Mouse (Mus musculus): ENCODE data around the gene Pla2g4b. TPM values are rescaled to one million over a fixed set of nuclear protein-coding genes. Genes with fewer than 3 reads are reported as not detected.

Pla2g4b gene
- polyA plus RNA-seq, 1 experiment from 2014 or later, result 2.3 TPM

DNA sequence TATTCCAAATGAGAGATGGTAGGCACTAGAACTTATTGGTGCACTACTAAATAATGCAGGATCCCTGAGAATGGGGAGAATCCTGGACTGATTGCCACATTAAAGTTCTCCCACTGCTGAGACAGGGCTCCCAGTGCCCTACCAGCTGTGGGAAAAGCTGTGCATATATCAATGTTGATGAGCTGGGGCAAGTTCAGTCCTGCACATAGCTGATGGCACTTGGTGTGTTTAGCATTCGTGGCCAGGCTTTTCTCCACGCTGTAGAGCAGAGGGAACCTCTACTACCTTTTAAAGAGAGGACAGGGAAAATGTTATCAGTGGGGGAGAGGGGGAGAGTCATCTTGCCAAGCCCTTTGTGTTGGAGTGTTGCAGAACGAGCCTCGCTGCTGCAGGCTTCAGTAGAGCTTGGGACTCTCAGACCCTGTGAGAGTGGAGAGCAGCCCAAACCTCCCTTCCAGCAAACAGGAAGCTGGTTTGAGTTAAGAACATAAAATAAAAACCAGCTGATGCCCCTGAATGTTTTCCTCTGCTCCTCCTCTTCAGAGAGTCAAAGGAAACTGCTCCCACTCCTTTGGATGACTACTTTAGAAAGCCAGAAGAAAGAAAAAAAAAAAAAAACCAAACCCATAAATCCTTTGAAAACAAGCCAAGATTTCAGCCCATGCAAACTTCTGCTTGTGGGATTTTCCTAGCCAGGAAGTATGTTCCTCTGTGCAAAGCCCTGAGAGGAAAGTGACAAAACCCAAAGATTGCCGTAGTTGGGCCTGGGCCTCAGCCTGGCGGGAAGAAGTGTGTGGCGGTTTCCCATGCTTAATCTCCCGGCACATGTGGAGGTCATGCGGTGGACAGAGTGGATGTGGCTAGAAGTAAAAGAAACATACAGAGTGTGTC lies 37.6 kb upstream of the Pla2g4b start:
- Histone ChIP-seq H3K4me1 (ENCODE audit: control insufficient read depth, insufficient read depth, low read length) (no peaks in the 10 kb centered on the region), H3K27me3 (ENCODE audit: control insufficient read depth, insufficient read depth, low read length) (no peaks in the 10 kb centered on the region), H3K4me3 (ENCODE audit: low read depth, low read length) (no peak overlapping the region), H3K4me2 (no peak overlapping the region), H3K36me3 (ENCODE audit: control insufficient read depth, insufficient read depth, low read length) (no peaks in the 10 kb centered on the region), H3K27ac (ENCODE audit: low read depth, low read length) (no peak overlapping the region), H3K9ac (ENCODE audit: low read length) (no peak overlapping the region), H3K9me3 (ENCODE audit: control insufficient read depth, low read length) (no peaks in the 10 kb centered on the region)
- ATAC-seq (ENCODE audit: low FRiP score) (no peak), DNase-seq (ENCODE audit: low spot score, missing footprints) (peak; percentile 66)
- WGBS, result 79% methylated on average over 9 of the region's 9 CpGs

DNA sequence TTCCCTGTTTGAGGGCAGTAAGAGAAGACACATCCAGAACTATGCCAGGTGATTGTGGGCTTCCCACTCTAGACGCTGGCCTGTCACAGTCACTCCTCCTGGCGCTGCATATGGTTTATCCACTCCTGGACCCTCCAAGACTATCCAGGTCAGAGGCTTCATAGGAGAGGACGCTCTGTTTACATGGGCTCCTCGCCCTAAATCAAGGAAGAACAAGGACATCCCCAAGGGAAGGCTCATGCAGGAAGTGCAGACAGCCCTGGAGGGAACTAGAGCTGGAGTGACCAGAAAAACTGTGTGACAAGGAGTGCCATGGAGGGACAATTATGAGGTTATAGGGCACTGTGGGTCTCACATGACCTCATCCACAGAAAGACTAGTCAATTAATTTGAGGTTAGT lies 35.9 kb upstream of the Pla2g4b start:
- H3K9ac ChIP-seq (ENCODE audit: low read length), result no peak overlapping the region
- no peaks in the 10 kb centered on the region for H3K4me1 ChIP-seq (ENCODE audit: control insufficient read depth, insufficient read depth, low read length)
- 88% methylated on average over 4 of the region's 4 CpGs for whole genome bisulfite sequencing

DNA sequence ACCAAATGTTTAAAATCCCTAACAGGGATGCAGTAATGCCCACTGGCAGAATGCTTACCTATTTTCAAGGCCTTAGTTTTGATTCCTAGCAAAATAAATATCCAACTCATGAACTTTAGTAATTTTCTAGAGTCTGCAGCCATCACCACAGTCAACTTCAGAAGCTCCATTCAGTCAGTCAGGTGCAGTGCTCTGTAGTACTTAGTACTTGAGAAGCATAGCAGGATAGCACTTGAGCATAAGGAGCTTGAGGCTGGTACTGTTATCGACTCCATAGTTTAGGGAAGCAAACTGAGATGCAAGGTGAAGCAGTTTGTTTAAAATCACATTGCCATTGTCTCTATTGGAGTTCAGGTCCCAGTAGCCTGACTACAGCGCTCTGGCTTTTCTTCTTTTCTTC lies 33.5 kb upstream of the Pla2g4b start:
- H3K27me3 ChIP-seq (ENCODE audit: control insufficient read depth, insufficient read depth, low read length), result no peaks in the 10 kb centered on the region
- DNase-seq (ENCODE audit: low spot score, missing footprints) (no peak), ATAC-seq (ENCODE audit: low FRiP score) (no peak)
- no peaks in the 10 kb centered on the region for H3K9me3 ChIP-seq (ENCODE audit: control insufficient read depth, low read length)
- no peak overlapping the region for H3K4me2 ChIP-seq
- no peak overlapping the region for H3K9ac ChIP-seq (ENCODE audit: low read length)
- WGBS, result 93% methylated on average over 2 of the region's 2 CpGs
- no peak overlapping the region for H3K4me3 ChIP-seq (ENCODE audit: low read depth, low read length)
- no peaks in the 10 kb centered on the region for H3K4me1 ChIP-seq (ENCODE audit: control insufficient read depth, insufficient read depth, low read length)
- H3K36me3 ChIP-seq (ENCODE audit: control insufficient read depth, insufficient read depth, low read length), result no peaks in the 10 kb centered on the region
- no peak overlapping the region for H3K27ac ChIP-seq (ENCODE audit: low read depth, low read length)

More for the DNA sequence above, 35.9 kb upstream of the Pla2g4b start:
- no peak overlapping the region for H3K4me2 ChIP-seq
- H3K27me3 ChIP-seq (ENCODE audit: control insufficient read depth, insufficient read depth, low read length), result no peaks in the 10 kb centered on the region
- H3K4me3 ChIP-seq (ENCODE audit: low read depth, low read length), result no peak overlapping the region
- no peak for ATAC-seq (ENCODE audit: low FRiP score)
- no peaks in the 10 kb centered on the region for H3K36me3 ChIP-seq (ENCODE audit: control insufficient read depth, insufficient read depth, low read length)
- peak; percentile 61 for DNase-seq (ENCODE audit: low spot score, missing footprints)
- H3K9me3 ChIP-seq (ENCODE audit: control insufficient read depth, low read length), result no peaks in the 10 kb centered on the region
- H3K27ac ChIP-seq (ENCODE audit: low read depth, low read length), result no peak overlapping the region

- Histone ChIP-seq H3K4me1 (ENCODE audit: control insufficient read depth, insufficient read depth, low read length) (no peaks in the 10 kb centered on the region), H3K9me3 (ENCODE audit: control insufficient read depth, low read length) (no peaks in the 10 kb centered on the region), H3K27ac (ENCODE audit: low read depth, low read length) (no peak overlapping the region), H3K27me3 (ENCODE audit: control insufficient read depth, insufficient read depth, low read length) (no peaks in the 10 kb centered on the region), H3K36me3 (ENCODE audit: control insufficient read depth, insufficient read depth, low read length) (no peaks in the 10 kb centered on the region), H3K9ac (ENCODE audit: low read length) (no peak overlapping the region), H3K4me3 (ENCODE audit: low read depth, low read length) (no peak overlapping the region), H3K4me2 (no peak overlapping the region)
- no peak for ATAC-seq (ENCODE audit: low FRiP score)
- WGBS, result 76% methylated on average over 3 of the region's 3 CpGs
- DNase-seq (ENCODE audit: low spot score, missing footprints), result no peak
These were observed 32.2 kb upstream of the Pla2g4b start for GRCm38 (mm10) chr2:120000882-120001584.

DNA sequence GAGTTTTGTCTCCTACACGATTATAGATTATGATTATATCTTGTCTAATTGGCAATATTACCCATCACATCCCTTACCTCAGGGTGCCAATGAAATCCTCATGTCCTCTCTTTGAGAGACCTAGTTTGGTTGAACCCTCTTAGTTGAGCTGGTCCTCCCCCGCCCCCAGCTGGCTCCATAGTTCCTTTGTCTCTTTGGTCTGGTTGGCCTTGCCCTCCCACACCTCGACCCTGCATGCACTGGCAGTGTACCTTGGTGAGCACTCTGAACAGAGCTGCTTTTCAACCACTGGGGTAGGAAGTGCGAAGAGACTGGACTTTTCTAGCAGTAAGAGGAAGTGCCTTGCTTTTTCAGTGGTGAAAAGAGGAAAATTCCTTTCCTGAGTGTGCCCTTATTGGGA lies 31.3 kb upstream of the Pla2g4b start:
- WGBS, result 64% methylated on average over 4 of the region's 4 CpGs
- no peaks in the 10 kb centered on the region for H3K9me3 ChIP-seq (ENCODE audit: control insufficient read depth, low read length)
- H3K4me3 ChIP-seq (ENCODE audit: low read depth, low read length), result no peak overlapping the region
- no peak overlapping the region for H3K4me2 ChIP-seq
- no peaks in the 10 kb centered on the region for H3K36me3 ChIP-seq (ENCODE audit: control insufficient read depth, insufficient read depth, low read length)
- DNase-seq (ENCODE audit: low spot score, missing footprints) (no peak), ATAC-seq (ENCODE audit: low FRiP score) (no peak)
- no peak overlapping the region for H3K9ac ChIP-seq (ENCODE audit: low read length)
- H3K4me1 ChIP-seq (ENCODE audit: control insufficient read depth, insufficient read depth, low read length), result no peaks in the 10 kb centered on the region
- H3K27ac ChIP-seq (ENCODE audit: low read depth, low read length), result no peak overlapping the region
- H3K27me3 ChIP-seq (ENCODE audit: control insufficient read depth, insufficient read depth, low read length), result no peaks in the 10 kb centered on the region

DNA sequence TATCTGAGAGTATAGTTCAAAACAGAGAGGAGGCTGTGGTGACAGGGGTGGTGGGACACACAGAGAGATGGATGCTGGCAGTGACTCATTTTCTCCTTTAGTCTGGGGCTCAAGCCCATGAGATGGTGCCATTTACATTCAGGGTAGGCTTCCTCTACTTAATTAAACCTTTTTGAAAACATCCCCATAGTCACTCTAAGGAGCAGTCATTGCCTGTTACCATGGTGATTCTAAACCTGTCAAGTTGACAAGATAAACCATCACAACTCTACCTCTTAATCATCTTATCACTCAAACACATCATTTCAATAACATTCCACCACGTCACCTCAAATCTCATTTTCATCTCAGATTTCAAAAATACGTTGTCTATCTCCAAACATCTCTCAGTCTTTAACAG lies 29.2 kb upstream of the Pla2g4b start:
- H3K4me3 ChIP-seq (ENCODE audit: low read depth, low read length), result no peak overlapping the region
- H3K9ac ChIP-seq (ENCODE audit: low read length), result no peak overlapping the region
- H3K27me3 ChIP-seq (ENCODE audit: control insufficient read depth, insufficient read depth, low read length), result no peaks in the 10 kb centered on the region
- WGBS, result 92% methylated on average over 2 of the region's 2 CpGs
- ATAC-seq (ENCODE audit: low FRiP score) (no peak), DNase-seq (ENCODE audit: low spot score, missing footprints) (no peak)
- H3K9me3 ChIP-seq (ENCODE audit: control insufficient read depth, low read length), result no peaks in the 10 kb centered on the region
- no peak overlapping the region for H3K4me2 ChIP-seq
- H3K36me3 ChIP-seq (ENCODE audit: control insufficient read depth, insufficient read depth, low read length), result no peaks in the 10 kb centered on the region
- no peak overlapping the region for H3K27ac ChIP-seq (ENCODE audit: low read depth, low read length)
- H3K4me1 ChIP-seq (ENCODE audit: control insufficient read depth, insufficient read depth, low read length), result no peaks in the 10 kb centered on the region

DNA sequence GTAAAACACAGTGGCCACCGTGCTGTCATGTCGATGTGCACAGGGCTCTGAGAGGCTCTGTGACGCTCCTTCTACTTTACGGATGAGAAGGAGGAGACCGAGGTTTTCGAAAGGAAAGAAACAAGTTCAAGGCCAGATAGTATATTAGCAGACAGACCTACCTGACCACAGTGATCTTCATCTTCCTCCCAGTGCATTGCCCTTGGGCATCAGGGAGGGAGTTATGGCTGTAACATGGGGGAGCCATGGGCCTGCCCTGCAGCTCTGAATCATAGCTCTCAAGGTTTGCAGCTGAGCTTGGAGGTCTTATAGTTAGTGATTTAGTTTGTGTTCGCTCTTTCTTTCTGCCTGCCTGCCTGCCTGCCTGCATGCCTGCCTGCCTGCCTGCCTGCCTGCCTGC lies 26.5 kb upstream of the Pla2g4b start:
- DNase-seq (ENCODE audit: low spot score, missing footprints) (no peak), ATAC-seq (ENCODE audit: low FRiP score) (no peak)
- no peaks in the 10 kb centered on the region for H3K36me3 ChIP-seq (ENCODE audit: control insufficient read depth, insufficient read depth, low read length)
- 97% methylated on average over 7 of the region's 7 CpGs for WGBS
- H3K9me3 ChIP-seq (ENCODE audit: control insufficient read depth, low read length), result no peaks in the 10 kb centered on the region
- no peak overlapping the region for H3K4me3 ChIP-seq (ENCODE audit: low read depth, low read length)
- no peak overlapping the region for H3K4me2 ChIP-seq
- no peak overlapping the region for H3K9ac ChIP-seq (ENCODE audit: low read length)
- H3K4me1 ChIP-seq (ENCODE audit: control insufficient read depth, insufficient read depth, low read length), result no peaks in the 10 kb centered on the region
- no peaks in the 10 kb centered on the region for H3K27me3 ChIP-seq (ENCODE audit: control insufficient read depth, insufficient read depth, low read length)
- no peak overlapping the region for H3K27ac ChIP-seq (ENCODE audit: low read depth, low read length)

DNA sequence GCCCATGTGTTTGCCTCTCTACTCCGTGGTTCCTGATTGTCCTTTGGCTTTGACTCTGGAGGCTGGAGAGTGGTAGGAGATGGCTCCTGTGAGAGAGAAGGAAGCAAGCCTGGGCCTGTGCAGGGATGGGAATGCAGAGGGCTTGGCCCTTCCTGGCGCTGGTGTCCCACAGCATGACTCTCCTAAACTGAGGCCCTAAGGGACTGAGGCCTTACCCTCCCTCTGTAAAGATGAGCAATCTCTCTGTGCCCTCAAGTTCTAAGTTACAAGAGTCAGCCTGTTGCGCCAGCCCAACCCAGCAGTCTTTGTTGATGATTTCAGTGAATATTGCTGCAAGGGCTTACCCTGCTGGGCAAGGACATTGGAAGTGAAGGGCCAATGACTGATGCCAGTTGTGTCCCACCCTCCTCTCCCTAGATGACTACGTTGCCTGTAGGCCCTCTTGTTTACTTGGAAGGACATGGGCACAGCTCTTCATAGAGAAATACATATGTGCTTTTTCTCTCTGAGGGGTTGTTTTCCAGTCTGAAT lies 25.5 kb upstream of the Pla2g4b start:
- no peak for DNase-seq (ENCODE audit: low spot score, missing footprints)
- no peaks in the 10 kb centered on the region for H3K4me1 ChIP-seq (ENCODE audit: control insufficient read depth, insufficient read depth, low read length)
- H3K9ac ChIP-seq (ENCODE audit: low read length), result no peak overlapping the region
- H3K27me3 ChIP-seq (ENCODE audit: control insufficient read depth, insufficient read depth, low read length), result no peaks in the 10 kb centered on the region
- 89% methylated on average over 4 of the region's 4 CpGs for WGBS
- no peak for ATAC-seq (ENCODE audit: low FRiP score)
- H3K9me3 ChIP-seq (ENCODE audit: control insufficient read depth, low read length), result no peaks in the 10 kb centered on the region
- no peak overlapping the region for H3K27ac ChIP-seq (ENCODE audit: low read depth, low read length)
- H3K36me3 ChIP-seq (ENCODE audit: control insufficient read depth, insufficient read depth, low read length), result no peaks in the 10 kb centered on the region
- H3K4me2 ChIP-seq, result no peak overlapping the region
- no peak overlapping the region for H3K4me3 ChIP-seq (ENCODE audit: low read depth, low read length)

- ATAC-seq (ENCODE audit: low FRiP score), result no peak
- no peak overlapping the region for H3K4me2 ChIP-seq
- DNase-seq (ENCODE audit: low spot score, missing footprints), result no peak
- no peak overlapping the region for H3K4me3 ChIP-seq (ENCODE audit: low read depth, low read length)
- no peaks in the 10 kb centered on the region for H3K9me3 ChIP-seq (ENCODE audit: control insufficient read depth, low read length)
- 81% methylated on average over 4 of the region's 4 CpGs for WGBS
- H3K27me3 ChIP-seq (ENCODE audit: control insufficient read depth, insufficient read depth, low read length), result no peaks in the 10 kb centered on the region
- no peak overlapping the region for H3K9ac ChIP-seq (ENCODE audit: low read length)
- no peaks in the 10 kb centered on the region for H3K4me1 ChIP-seq (ENCODE audit: control insufficient read depth, insufficient read depth, low read length)
- H3K36me3 ChIP-seq (ENCODE audit: control insufficient read depth, insufficient read depth, low read length), result no peaks in the 10 kb centered on the region
- H3K27ac ChIP-seq (ENCODE audit: low read depth, low read length), result no peak overlapping the region
These were observed 24.5 kb upstream of the Pla2g4b start for GRCm38 (mm10) chr2:120008672-120009071.

Measured in midbrain, embryonic 11.5 days (tissue).